Mouse (Mus musculus) limb, embryonic 14.5 days (tissue): Measurements from ENCODE around the gene Zdhhc22. TPM values are rescaled to one million over a fixed set of nuclear protein-coding genes. Genes with fewer than 3 reads are reported as not detected.

ENCODE experiments used
- ATAC-seq: fragments of 200-750 bp; cut with Nextera tagmentation; 2 replicates; pipeline ENCODE4 v1.8.0; 2017; ENCODE audit warnings: low read depth, moderate number of reproducible peaks, moderate TSS enrichment; ENCODE audit not compliant: low FRiP score
- DNase-seq: peaks from one replicate; pipeline ENCODE4 v3.0.0-alpha.2; 2015; ENCODE audit warnings: low spot score
- H3K27ac ChIP-seq: fragments of 300-500 bp; sonication (generic); replicated peaks from 2 replicates; pipeline ENCODE4 v1.5.1; 2014; ENCODE audit warnings: low read depth, mild to moderate bottlenecking, low read length, moderate library complexity, mixed read lengths
- H3K27me3 ChIP-seq: fragments of 300-500 bp; sonication (generic); 2 replicates; pipeline ENCODE4 v1.6.1; 2014; ENCODE audit warnings: low read length, mixed read lengths; ENCODE audit not compliant: control insufficient read depth, insufficient read depth
- H3K36me3 ChIP-seq: fragments of 300-500 bp; sonication (generic); 2 replicates; pipeline ENCODE4 v1.6.1; 2014; ENCODE audit warnings: mild to moderate bottlenecking, low read length, moderate library complexity, mixed read lengths; ENCODE audit not compliant: control insufficient read depth, insufficient read depth
- H3K4me1 ChIP-seq: fragments of 300-500 bp; sonication (generic); 2 replicates; pipeline ENCODE4 v1.6.1; 2014; ENCODE audit warnings: antibody characterized with exemption, low read length, mixed read lengths; ENCODE audit not compliant: control insufficient read depth, insufficient read depth
- H3K4me2 ChIP-seq: fragments of 300-500 bp; sonication (generic); replicated peaks from 2 replicates; pipeline ENCODE4 v1.6.1; 2014; ENCODE audit warnings: low read depth, mild to moderate bottlenecking, low read length, moderate library complexity; ENCODE audit not compliant: severe bottlenecking
- H3K4me3 ChIP-seq: fragments of 300-500 bp; sonication (generic); replicated peaks from 2 replicates; pipeline ENCODE4 v1.5.1; 2014; ENCODE audit warnings: low read length
- H3K9ac ChIP-seq: fragments of 300-500 bp; sonication (generic); 2 replicates; pipeline ENCODE4 v1.6.1; 2014; ENCODE audit warnings: mild to moderate bottlenecking, low read depth, low read length, moderate library complexity; ENCODE audit not compliant: severe bottlenecking
- H3K9me3 ChIP-seq: fragments of 300-500 bp; sonication (generic); 2 replicates; pipeline ENCODE4 v1.6.1; 2016; ENCODE audit warnings: low read length; ENCODE audit not compliant: control insufficient read depth
- POLR2A ChIP-seq: fragments of 200-500 bp; IDR thresholded peaks from 2 replicates; pipeline ENCODE4 v1.8.0; 2012; ENCODE audit warnings: inconsistent platforms, mild to moderate bottlenecking, moderate library complexity, borderline replicate concordance; ENCODE audit not compliant: insufficient read depth, insufficient read length; ENCODE audit errors: extremely low read depth
- WGBS: fragments of 180-500 bp; shearing (Covaris S2); extraction: QIAGEN DNeasy Blood & Tissue Kit; methylation state at CpG from one replicate; pipeline ENCODE4 v1.1.7; 2014; 5-methylcytosine and 5-hydroxymethylcytosine counted together
- polyA plus RNA-seq, 2 experiments: library from polyadenylated mRNA; depleted of rRNA in 1 of 2; stranded (reverse) in 1 of 2; unstranded in 1 of 2; fragments of >200 nt; fragmentation: Nextera tagmentation in 1 of 2; extraction: Ambion mirVana in 1 of 2; gene quantifications; 2 replicates each; pipeline versions ENCODE4 v1.2.1 to v1.2.3; 2012 to 2014

Gene Zdhhc22
- polyA plus RNA-seq, 2 experiments, result 0.10 TPM; not detected in 1

DNA sequence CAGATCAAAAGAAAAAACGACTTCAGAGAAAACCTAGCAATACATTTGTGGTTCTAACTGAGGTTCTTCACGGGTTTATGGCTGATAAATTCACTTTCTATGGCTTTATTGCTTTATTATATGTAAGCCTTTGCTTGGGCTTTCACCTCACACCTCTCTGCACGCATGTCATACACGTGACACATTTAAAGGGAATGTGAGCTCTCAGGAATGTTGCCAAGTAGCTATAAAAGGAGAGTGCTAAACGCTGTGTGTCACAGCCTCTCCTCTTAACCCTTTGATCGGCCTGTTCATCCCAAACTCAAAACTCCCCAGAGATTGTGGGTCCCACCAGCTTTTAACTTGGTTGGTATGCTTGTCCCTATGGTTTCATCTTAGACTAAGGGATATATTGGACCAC, 41.6 kb downstream of the Zdhhc22 start:
- no peak overlapping the region for H3K27ac ChIP-seq
- H3K4me2 ChIP-seq, result peak overlapping the region; percentile 88
- peak overlapping the region; percentile 65 for H3K4me3 ChIP-seq
- ATAC-seq, result no peak
- H3K27me3 ChIP-seq, result no peaks in the 10 kb centered on the region
- peaks cover 10% of the 10 kb centered on the region; the same call in 1 of the 2 replicates for H3K36me3 ChIP-seq
- WGBS, result 21% methylated on average over 6 of the region's 6 CpGs
- H3K4me1 ChIP-seq, result peaks cover 18% of the 10 kb centered on the region
- H3K9ac ChIP-seq, result 0 out of 2 replicates have a peak overlapping the region, but pooled peaks have one; percentile 63
- DNase-seq, result peak; percentile 67
- no peak for TF ChIP-seq POLR2A
- H3K9me3 ChIP-seq, result no peaks in the 10 kb centered on the region

GRCm38 (mm10) chr12:86947681-86948401, 42.4 kb downstream of the Zdhhc22 start:
- no peaks in the 10 kb centered on the region for H3K9me3 ChIP-seq
- peak overlapping the region; percentile 88 for H3K4me2 ChIP-seq
- peaks cover 5% of the 10 kb centered on the region; the same call in 1 of the 2 replicates for H3K36me3 ChIP-seq
- ATAC-seq (peak; percentile 5; the same call in 1 of the 2 replicates), DNase-seq (no peak)
- peak overlapping the region; percentile 58; the same call in 1 of the 2 replicates for H3K27ac ChIP-seq
- WGBS, result 16% methylated on average over 26 of the region's 26 CpGs
- H3K4me1 ChIP-seq, result peaks cover 18% of the 10 kb centered on the region
- H3K27me3 ChIP-seq, result no peaks in the 10 kb centered on the region
- H3K9ac ChIP-seq, result peak overlapping the region; percentile 63
- TF ChIP-seq POLR2A, result no peak
- peak overlapping the region; percentile 65 for H3K4me3 ChIP-seq

- H3K9me3 ChIP-seq, result no peaks in the 10 kb centered on the region
- under 1% methylated on average over 63 of the region's 64 CpGs for WGBS
- peak; percentile 83; the same call in 1 of the 2 replicates for TF ChIP-seq POLR2A
- H3K36me3 ChIP-seq, result no peaks in the 10 kb centered on the region
- peak; percentile 97 for DNase-seq
- ATAC-seq, result peak; percentile 99
- peaks cover 18% of the 10 kb centered on the region for H3K4me1 ChIP-seq
- H3K9ac ChIP-seq, result peak within 1 kb of the TSS; percentile 91
- peak within 1 kb of the TSS; percentile 88 for H3K4me2 ChIP-seq
- H3K4me3 ChIP-seq, result peak within 1 kb of the TSS; percentile 65
- peak within 1 kb of the TSS; percentile 98 for H3K27ac ChIP-seq
- H3K27me3 ChIP-seq, result no peaks in the 10 kb centered on the region
These were observed 43.2 kb downstream of the Zdhhc22 start, which contains the start of gene Cipc for GRCm38 (mm10) chr12:86946862-86947574. Gene Cipc (plus strand): TSS chr12:86947043.

DNA sequence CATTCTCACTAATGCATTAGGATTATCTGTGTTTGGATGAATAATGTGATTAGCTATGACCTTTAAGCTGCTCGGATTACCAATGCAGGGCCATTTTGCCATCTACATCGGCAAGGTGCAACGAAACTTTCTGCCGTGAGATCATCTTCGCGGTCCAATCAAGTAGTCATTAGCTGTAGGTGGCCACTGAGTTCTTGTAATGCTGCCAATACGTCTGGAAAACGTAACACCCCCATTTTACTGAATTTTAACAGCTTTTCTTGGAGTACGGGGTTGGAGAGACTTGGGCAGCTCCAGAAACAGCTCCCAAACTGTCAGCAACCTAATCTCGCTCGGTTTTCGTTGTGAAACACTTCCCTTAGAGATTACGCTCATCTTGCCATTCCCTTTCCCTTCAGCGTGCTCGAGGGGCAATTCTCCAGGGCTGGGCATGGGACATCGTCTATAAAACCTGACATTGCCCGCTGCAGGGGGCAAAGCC, 43.9 kb downstream of the Zdhhc22 start:
- peak overlapping the region; percentile 91 for H3K9ac ChIP-seq
- peak overlapping the region; percentile 98 for H3K27ac ChIP-seq
- no peaks in the 10 kb centered on the region for H3K9me3 ChIP-seq
- TF ChIP-seq POLR2A, result no peak
- peak overlapping the region; percentile 75 for H3K4me2 ChIP-seq
- H3K4me3 ChIP-seq, result peak overlapping the region; percentile 65
- ATAC-seq, result no peak
- DNase-seq, result peak; percentile 27
- H3K36me3 ChIP-seq, result no peaks in the 10 kb centered on the region
- H3K27me3 ChIP-seq, result no peaks in the 10 kb centered on the region
- H3K4me1 ChIP-seq, result peaks cover 18% of the 10 kb centered on the region
- 2% methylated on average over 17 of the region's 17 CpGs for WGBS

GRCm38 (mm10) chr12:86945126-86945525, 45.1 kb downstream of the Zdhhc22 start:
- DNase-seq, result peak; percentile 85
- ATAC-seq, result no peak
- 3% methylated on average over 4 of the region's 4 CpGs for WGBS

More at GRCm38 (mm10) chr12:86945126-86945525, 45.1 kb downstream of the Zdhhc22 start:
- Histone ChIP-seq H3K4me3 (no peak overlapping the region), H3K9ac (no peak overlapping the region), H3K4me2 (no peak overlapping the region), H3K36me3 (no peaks in the 10 kb centered on the region), H3K4me1 (peaks cover 18% of the 10 kb centered on the region), H3K27me3 (no peaks in the 10 kb centered on the region), H3K27ac (no peak overlapping the region), H3K9me3 (no peaks in the 10 kb centered on the region)
- no peak for TF ChIP-seq POLR2A
